Mouse (Mus musculus) neural tube, embryonic 11.5 days (tissue): ENCODE results near the gene Cdrt4. TPM values are rescaled to one million over a fixed set of nuclear protein-coding genes. Genes with fewer than 3 reads are reported as not detected.

ENCODE experiments used
- ATAC-seq: fragments of 200-750 bp; cut with Nextera tagmentation; 2 replicates; pipeline ENCODE4 v1.8.0; 2017; ENCODE audit warnings: moderate number of reproducible peaks, mild to moderate bottlenecking, moderate TSS enrichment, moderate library complexity; ENCODE audit not compliant: insufficient read depth, low FRiP score, low TSS enrichment
- DNase-seq: peaks from one replicate; pipeline ENCODE4 v3.0.0-alpha.2; 2015; ENCODE audit warnings: low spot score
- H3K27ac ChIP-seq: fragments of 300-500 bp; sonication (generic); 2 replicates; pipeline ENCODE4 v1.5.1; 2014; ENCODE audit warnings: low read depth, mild to moderate bottlenecking, low read length
- H3K27me3 ChIP-seq: fragments of 300-500 bp; sonication (generic); 2 replicates; pipeline ENCODE4 v1.6.1; 2014; ENCODE audit warnings: mild to moderate bottlenecking, low read length, mixed read lengths; ENCODE audit not compliant: control insufficient read depth, insufficient read depth
- H3K36me3 ChIP-seq: fragments of 300-500 bp; sonication (generic); 2 replicates; pipeline ENCODE4 v1.6.1; 2014; ENCODE audit warnings: mild to moderate bottlenecking, low read length, moderate library complexity, mixed read lengths; ENCODE audit not compliant: control insufficient read depth, insufficient read depth
- H3K4me1 ChIP-seq: fragments of 300-500 bp; sonication (generic); 2 replicates; pipeline ENCODE4 v1.6.1; 2014; ENCODE audit warnings: low read length, mixed read lengths; ENCODE audit not compliant: control insufficient read depth, insufficient read depth
- H3K4me2 ChIP-seq: fragments of 300-500 bp; sonication (generic); 2 replicates; pipeline ENCODE4 v1.6.1; 2014; ENCODE audit warnings: low read depth, mild to moderate bottlenecking, moderate library complexity
- H3K4me3 ChIP-seq: fragments of 300-500 bp; sonication (generic); 2 replicates; pipeline ENCODE4 v1.5.1; 2014; ENCODE audit warnings: low read depth, low read length
- H3K9ac ChIP-seq: fragments of 300-500 bp; sonication (generic); 2 replicates; pipeline ENCODE4 v1.6.1; 2014; ENCODE audit warnings: mild to moderate bottlenecking, low read length
- H3K9me3 ChIP-seq: fragments of 300-500 bp; sonication (generic); 2 replicates; pipeline ENCODE4 v1.6.1; 2016; ENCODE audit warnings: low read length; ENCODE audit not compliant: control insufficient read depth
- WGBS: fragments of 180-500 bp; shearing (Covaris S2); extraction: QIAGEN DNeasy Blood & Tissue Kit; methylation state at CpG from one replicate; pipeline ENCODE4 v1.1.7; 2014; 5-methylcytosine and 5-hydroxymethylcytosine counted together
- polyA plus RNA-seq: library from polyadenylated mRNA; unstranded; fragments of >200 nt; fragmentation: Nextera tagmentation; extraction: Ambion mirVana; gene quantifications from 2 replicates; pipeline ENCODE4 v1.2.1, GENCODE M21; 2014

The Cdrt4 gene
- polyA plus RNA-seq, 1 experiment from 2014 or later, result not detected

DNA sequence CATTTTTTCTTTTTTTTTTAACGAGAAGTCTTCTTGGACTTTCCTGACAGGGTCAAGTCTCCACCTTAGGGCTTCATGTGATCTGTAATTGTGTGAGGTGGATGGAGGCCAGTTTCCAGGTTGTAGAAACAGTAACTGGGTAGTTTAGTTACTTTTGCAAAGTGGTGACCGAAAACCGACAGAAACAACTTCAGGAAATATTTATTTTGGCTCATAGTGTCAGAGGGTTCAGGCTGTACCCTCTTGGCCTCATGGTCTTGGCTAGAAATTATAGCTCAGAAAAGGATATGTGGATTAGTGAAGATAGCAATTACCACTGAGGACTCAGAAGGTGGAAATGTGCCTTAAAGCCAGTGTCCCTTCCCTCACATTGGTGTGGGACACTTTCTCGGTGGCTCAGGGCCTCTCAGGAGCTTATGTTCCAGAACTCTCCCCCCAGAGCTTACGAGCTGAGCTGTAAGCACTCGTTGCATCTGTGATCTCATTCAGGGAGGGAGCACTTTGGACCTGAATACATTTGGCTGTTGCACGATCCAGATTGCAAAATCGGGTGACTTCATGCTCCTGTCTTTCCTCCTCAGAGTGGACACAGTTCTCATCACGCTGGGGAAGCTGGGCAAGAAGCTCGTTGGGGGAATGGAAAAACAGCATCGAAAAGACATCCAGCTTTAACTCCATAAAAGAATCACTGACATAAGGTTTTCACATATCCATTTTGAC, 16.0 kb upstream of the Cdrt4 start:
- DNase-seq, result no peak
- 88% methylated on average over 11 of the region's 11 CpGs for WGBS
- no peaks in the 10 kb centered on the region for H3K9me3 ChIP-seq

DNA sequence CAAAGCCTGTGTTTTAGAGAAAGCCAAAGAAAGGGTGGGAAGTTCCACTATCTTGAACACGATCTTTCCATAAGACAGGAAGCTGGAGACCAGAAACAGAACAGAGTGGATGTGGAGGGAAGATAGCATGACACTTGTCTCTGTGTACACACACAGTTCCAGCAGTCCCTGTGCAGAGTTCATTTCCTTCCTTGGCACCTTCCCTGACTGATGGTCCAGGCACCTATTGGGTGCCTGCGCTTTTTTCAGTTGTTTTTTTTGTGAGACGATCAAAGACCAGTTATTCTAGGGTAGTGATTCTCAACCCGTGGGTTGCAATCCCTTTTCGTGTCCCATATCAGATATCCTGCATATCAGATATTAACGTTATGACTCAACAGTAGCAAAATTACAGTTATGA, 13.0 kb upstream of the Cdrt4 start:
- Histone ChIP-seq H3K4me2 (no peak overlapping the region), H3K9ac (no peak overlapping the region), H3K4me3 (no peak overlapping the region), H3K9me3 (no peaks in the 10 kb centered on the region), H3K27me3 (no peaks in the 10 kb centered on the region), H3K36me3 (no peaks in the 10 kb centered on the region), H3K4me1 (no peaks in the 10 kb centered on the region), H3K27ac (no peak overlapping the region)
- DNase-seq, result no peak
- WGBS, result 88% methylated on average over 6 of the region's 6 CpGs
- no peak for ATAC-seq

More for the DNA sequence above, 16.0 kb upstream of the Cdrt4 start:
- Histone ChIP-seq H3K4me2 (no peak overlapping the region), H3K4me1 (no peaks in the 10 kb centered on the region), H3K27ac (no peak overlapping the region), H3K27me3 (no peaks in the 10 kb centered on the region), H3K4me3 (no peak overlapping the region), H3K9ac (no peak overlapping the region), H3K36me3 (no peaks in the 10 kb centered on the region)
- no peak for ATAC-seq

DNA sequence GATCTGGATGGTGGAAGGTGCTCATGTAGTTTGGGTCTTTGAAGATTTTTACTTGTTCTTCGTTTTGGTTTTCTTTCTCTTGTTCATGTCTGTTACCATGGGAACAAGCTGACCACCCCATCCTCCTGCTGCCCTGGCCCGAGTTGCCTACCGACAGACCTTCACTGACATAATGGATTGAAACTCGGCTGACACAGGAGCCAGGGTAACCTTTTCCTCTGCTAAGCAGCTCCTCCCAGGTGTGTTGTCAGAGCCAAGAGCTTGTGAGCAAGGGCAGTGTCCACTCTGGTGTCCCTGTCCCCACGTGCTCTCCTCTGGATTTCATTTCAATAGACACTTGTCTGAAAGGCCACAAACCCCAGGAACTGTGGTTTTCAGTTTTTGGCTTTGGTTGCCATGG, 12.1 kb upstream of the Cdrt4 start:
- Histone ChIP-seq H3K4me2 (no peak overlapping the region), H3K4me3 (no peak overlapping the region), H3K36me3 (no peaks in the 10 kb centered on the region), H3K27me3 (no peaks in the 10 kb centered on the region), H3K9me3 (no peaks in the 10 kb centered on the region), H3K27ac (no peak overlapping the region), H3K9ac (no peak overlapping the region), H3K4me1 (no peaks in the 10 kb centered on the region)
- ATAC-seq (no peak), DNase-seq (no peak)
- 78% methylated on average over 5 of the region's 5 CpGs for WGBS

- Histone ChIP-seq H3K27ac (no peak overlapping the region), H3K36me3 (no peaks in the 10 kb centered on the region), H3K4me3 (no peak overlapping the region), H3K4me2 (no peak overlapping the region), H3K4me1 (no peaks in the 10 kb centered on the region), H3K9ac (no peak overlapping the region), H3K27me3 (no peaks in the 10 kb centered on the region), H3K9me3 (no peaks in the 10 kb centered on the region)
- 91% methylated on average over 3 of the region's 3 CpGs for WGBS
- no peak for DNase-seq
- ATAC-seq, result no peak
Measured at GRCm38 (mm10) chr11:62940176-62940575, 10.8 kb upstream of the Cdrt4 start.

DNA sequence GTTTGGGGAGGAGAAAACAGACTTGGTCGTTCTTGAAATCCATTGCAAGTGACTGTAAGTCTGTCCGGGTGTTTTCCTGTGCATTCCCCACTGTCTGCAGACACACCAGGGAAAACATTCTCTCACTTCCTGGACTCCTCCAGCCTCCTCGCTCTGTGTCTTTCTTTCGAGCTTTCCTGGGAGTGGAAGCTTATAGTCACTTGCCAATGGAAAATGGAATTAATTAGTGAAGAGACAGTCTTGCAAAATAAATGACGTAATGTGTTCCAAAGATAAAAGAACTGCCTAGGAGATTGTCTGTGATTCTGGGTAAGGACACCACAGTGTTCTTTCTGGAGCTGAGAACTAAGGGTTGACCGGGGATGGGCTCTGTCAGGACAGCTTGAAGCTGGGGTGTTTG, 7.5 kb upstream of the Cdrt4 start:
- Histone ChIP-seq H3K36me3 (no peaks in the 10 kb centered on the region), H3K27ac (no peak overlapping the region), H3K4me3 (no peak overlapping the region), H3K4me2 (no peak overlapping the region), H3K9me3 (no peaks in the 10 kb centered on the region), H3K4me1 (no peaks in the 10 kb centered on the region), H3K27me3 (no peaks in the 10 kb centered on the region), H3K9ac (no peak overlapping the region)
- ATAC-seq, result no peak
- 80% methylated on average over 6 of the region's 6 CpGs for WGBS
- no peak for DNase-seq

DNA sequence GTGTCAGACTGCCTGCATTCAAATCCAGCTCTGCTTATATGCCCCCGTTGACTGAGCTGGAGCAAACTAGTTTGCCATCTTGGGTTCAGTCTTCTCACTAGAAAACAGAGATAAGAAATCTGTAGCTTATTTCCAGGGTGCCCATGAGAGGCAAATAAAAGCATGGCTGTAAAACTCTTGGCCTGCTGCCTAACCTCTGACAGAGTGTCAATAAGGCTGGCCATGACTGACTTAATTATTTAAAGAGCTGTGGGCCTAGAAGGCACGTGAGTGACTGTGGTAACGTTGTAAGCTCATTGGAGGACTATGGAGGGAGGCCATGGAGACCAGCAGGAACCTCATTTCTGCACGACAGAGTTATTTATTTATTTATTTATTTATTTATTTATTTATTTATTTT, 5.5 kb upstream of the Cdrt4 start:
- DNase-seq, result no peak
- Histone ChIP-seq H3K9ac (no peak overlapping the region), H3K9me3 (no peaks in the 10 kb centered on the region), H3K4me1 (no peaks in the 10 kb centered on the region), H3K4me3 (no peak overlapping the region), H3K4me2 (no peak overlapping the region), H3K27me3 (no peaks in the 10 kb centered on the region), H3K36me3 (no peaks in the 10 kb centered on the region), H3K27ac (no peak overlapping the region)
- ATAC-seq, result no peak
- 65% methylated on average over 4 of the region's 4 CpGs for WGBS

- Histone ChIP-seq H3K27me3 (no peaks in the 10 kb centered on the region), H3K9ac (no peak overlapping the region), H3K9me3 (no peaks in the 10 kb centered on the region), H3K36me3 (no peaks in the 10 kb centered on the region), H3K4me1 (no peaks in the 10 kb centered on the region), H3K27ac (no peak overlapping the region), H3K4me2 (no peak overlapping the region), H3K4me3 (no peak overlapping the region)
- WGBS, result 96% methylated on average over 1 of the region's 1 CpGs
- ATAC-seq (no peak), DNase-seq (no peak)
Measured at GRCm38 (mm10) chr11:62949548-62949947, 1.4 kb upstream of the Cdrt4 start.

- no peaks in the 10 kb centered on the region for H3K4me1 ChIP-seq
- H3K36me3 ChIP-seq, result no peaks in the 10 kb centered on the region
- DNase-seq (no peak), ATAC-seq (no peak)
- H3K4me2 ChIP-seq, result no peak overlapping the region
- H3K9me3 ChIP-seq, result no peaks in the 10 kb centered on the region
- no peak overlapping the region for H3K9ac ChIP-seq
- H3K27ac ChIP-seq, result no peak overlapping the region
- H3K4me3 ChIP-seq, result no peak overlapping the region
- 88% methylated on average over 3 of the region's 3 CpGs for WGBS
- H3K27me3 ChIP-seq, result no peaks in the 10 kb centered on the region
Measured at GRCm38 (mm10) chr11:62954766-62955165, 3.8 kb downstream of the Cdrt4 start.

GRCm38 (mm10) chr11:62955186-62955585, 4.2 kb downstream of the Cdrt4 start:
- H3K4me2 ChIP-seq, result no peak overlapping the region
- DNase-seq (no peak), ATAC-seq (no peak)
- H3K36me3 ChIP-seq, result no peaks in the 10 kb centered on the region
- H3K27me3 ChIP-seq, result no peaks in the 10 kb centered on the region
- H3K9ac ChIP-seq, result no peak overlapping the region
- 70% methylated on average over 5 of the region's 5 CpGs for WGBS
- no peaks in the 10 kb centered on the region for H3K9me3 ChIP-seq
- no peak overlapping the region for H3K4me3 ChIP-seq
- no peak overlapping the region for H3K27ac ChIP-seq
- H3K4me1 ChIP-seq, result no peaks in the 10 kb centered on the region
